Mouse (Mus musculus): ENCODE results near the gene Vps8. TPM values are rescaled to one million over a fixed set of nuclear protein-coding genes. Genes with fewer than 3 reads are reported as not detected.

The Vps8 gene
- polyA plus RNA-seq, 1 experiment from 2014 or later = 25.6 TPM

GRCm38 (mm10) chr16:21389316-21389715 is 33.6 kb upstream of the Vps8 start:
- Histone ChIP-seq H3K4me2 (no peak overlapping the region), H3K4me1 (peaks cover 21% of the 10 kb centered on the region), H3K27ac (no peak overlapping the region), H3K36me3 (ENCODE audit: poor library complexity, severe bottlenecking) (no peaks in the 10 kb centered on the region), H3K4me3 (no peak overlapping the region), H3K27me3 (no peaks in the 10 kb centered on the region), H3K9me3 (replicated peaks) (no peaks in the 10 kb centered on the region), H3K9ac (no peak overlapping the region)
- WGBS = 31% methylated on average over 3 of the region's 3 CpGs
- no peak for ATAC-seq

- no peak for ATAC-seq
- WGBS = 34% methylated on average over 5 of the region's 5 CpGs
These were observed 32.2 kb upstream of the Vps8 start for GRCm38 (mm10) chr16:21390744-21391143.

GRCm38 (mm10) chr16:21392099-21392498 is 30.8 kb upstream of the Vps8 start:
- Histone ChIP-seq H3K36me3 (ENCODE audit: poor library complexity, severe bottlenecking) (no peaks in the 10 kb centered on the region), H3K4me1 (peaks cover 24% of the 10 kb centered on the region), H3K27me3 (0 out of 2 replicates have a peak, but pooled peaks cover 4% of the 10 kb centered on the region), H3K27ac (peak overlapping the region; percentile 49), H3K9me3 (replicated peaks) (no peaks in the 10 kb centered on the region), H3K9ac (no peak overlapping the region), H3K4me2 (no peak overlapping the region), H3K4me3 (no peak overlapping the region)
- WGBS = 69% methylated on average over 6 of the region's 6 CpGs
- peak; percentile 4; the same call in 1 of the 2 replicates for ATAC-seq

More at GRCm38 (mm10) chr16:21390744-21391143, 32.2 kb upstream of the Vps8 start:
- no peaks in the 10 kb centered on the region for H3K9me3 ChIP-seq (replicated peaks)
- H3K4me2 ChIP-seq = no peak overlapping the region
- no peak overlapping the region for H3K4me3 ChIP-seq
- no peak overlapping the region for H3K27ac ChIP-seq
- H3K36me3 ChIP-seq (ENCODE audit: poor library complexity, severe bottlenecking) = no peaks in the 10 kb centered on the region
- H3K9ac ChIP-seq = no peak overlapping the region
- 0 out of 2 replicates have a peak, but pooled peaks cover 4% of the 10 kb centered on the region for H3K27me3 ChIP-seq
- H3K4me1 ChIP-seq = peaks cover 31% of the 10 kb centered on the region

GRCm38 (mm10) chr16:21392517-21393112 is 30.3 kb upstream of the Vps8 start:
- Histone ChIP-seq H3K27me3 (0 out of 2 replicates have a peak, but pooled peaks cover 4% of the 10 kb centered on the region), H3K9me3 (replicated peaks) (no peaks in the 10 kb centered on the region), H3K4me1 (peaks cover 29% of the 10 kb centered on the region), H3K9ac (no peak overlapping the region), H3K4me3 (no peak overlapping the region), H3K27ac (peak overlapping the region; percentile 49), H3K36me3 (ENCODE audit: poor library complexity, severe bottlenecking) (no peaks in the 10 kb centered on the region), H3K4me2 (no peak overlapping the region)
- ATAC-seq = peak; percentile 87
- whole genome bisulfite sequencing = 36% methylated on average over 9 of the region's 9 CpGs

- no peak overlapping the region for H3K4me2 ChIP-seq
- ATAC-seq = no peak
- no peak overlapping the region for H3K4me3 ChIP-seq
- H3K27ac ChIP-seq = no peak overlapping the region
- no peaks in the 10 kb centered on the region for H3K9me3 ChIP-seq (replicated peaks)
- H3K36me3 ChIP-seq (ENCODE audit: poor library complexity, severe bottlenecking) = no peaks in the 10 kb centered on the region
- no peak overlapping the region for H3K9ac ChIP-seq
- H3K27me3 ChIP-seq = 0 out of 2 replicates have a peak, but pooled peaks cover 4% of the 10 kb centered on the region
- 26% methylated on average over 7 of the region's 7 CpGs for WGBS
- H3K4me1 ChIP-seq = peaks cover 43% of the 10 kb centered on the region
These were observed 27.4 kb upstream of the Vps8 start for GRCm38 (mm10) chr16:21395546-21395945.

GRCm38 (mm10) chr16:21397681-21398080 is 25.2 kb upstream of the Vps8 start:
- Histone ChIP-seq H3K36me3 (ENCODE audit: poor library complexity, severe bottlenecking) (no peaks in the 10 kb centered on the region), H3K9ac (no peak overlapping the region), H3K27ac (no peak overlapping the region; the same call in 1 of the 2 replicates), H3K27me3 (0 out of 2 replicates have a peak, but pooled peaks cover 4% of the 10 kb centered on the region), H3K4me3 (no peak overlapping the region), H3K4me1 (peaks cover 31% of the 10 kb centered on the region), H3K4me2 (no peak overlapping the region), H3K9me3 (replicated peaks) (no peaks in the 10 kb centered on the region)
- WGBS = 44% methylated on average over 5 of the region's 5 CpGs
- no peak; the same call in 1 of the 2 replicates for ATAC-seq

GRCm38 (mm10) chr16:21398345-21399051 is 24.4 kb upstream of the Vps8 start:
- no peak overlapping the region for H3K9ac ChIP-seq
- H3K9me3 ChIP-seq (replicated peaks) = no peaks in the 10 kb centered on the region

GRCm38 (mm10) chr16:21399942-21400341 is 23.0 kb upstream of the Vps8 start:
- Histone ChIP-seq H3K4me2 (no peak overlapping the region), H3K9ac (no peak overlapping the region), H3K27me3 (no peaks in the 10 kb centered on the region), H3K9me3 (replicated peaks) (no peaks in the 10 kb centered on the region), H3K27ac (no peak overlapping the region), H3K4me3 (no peak overlapping the region), H3K4me1 (peaks cover 29% of the 10 kb centered on the region), H3K36me3 (ENCODE audit: poor library complexity, severe bottlenecking) (no peaks in the 10 kb centered on the region)
- ATAC-seq = no peak
- WGBS = 90% methylated on average over 4 of the region's 4 CpGs

More at GRCm38 (mm10) chr16:21398345-21399051, 24.4 kb upstream of the Vps8 start:
- H3K36me3 ChIP-seq (ENCODE audit: poor library complexity, severe bottlenecking) = no peaks in the 10 kb centered on the region
- H3K4me1 ChIP-seq = peaks cover 31% of the 10 kb centered on the region
- no peak overlapping the region for H3K4me3 ChIP-seq
- H3K4me2 ChIP-seq = peak overlapping the region; percentile 30
- 5% methylated on average over 8 of the region's 8 CpGs for WGBS
- peak overlapping the region; percentile 2; the same call in 1 of the 2 replicates for H3K27ac ChIP-seq
- ATAC-seq = peak; percentile 52; the same call in 1 of the 2 replicates
- H3K27me3 ChIP-seq = 0 out of 2 replicates have a peak, but pooled peaks cover 4% of the 10 kb centered on the region

GRCm38 (mm10) chr16:21402068-21402467 is 20.9 kb upstream of the Vps8 start:
- no peak overlapping the region for H3K4me2 ChIP-seq
- no peak overlapping the region for H3K4me3 ChIP-seq
- H3K36me3 ChIP-seq (ENCODE audit: poor library complexity, severe bottlenecking) = no peaks in the 10 kb centered on the region
- H3K27me3 ChIP-seq = no peaks in the 10 kb centered on the region
- H3K4me1 ChIP-seq = peaks cover 22% of the 10 kb centered on the region
- no peaks in the 10 kb centered on the region for H3K9me3 ChIP-seq (replicated peaks)
- H3K9ac ChIP-seq = no peak overlapping the region
- ATAC-seq = no peak
- WGBS = 82% methylated on average over 17 of the region's 17 CpGs
- H3K27ac ChIP-seq = no peak overlapping the region

GRCm38 (mm10) chr16:21403402-21403801 is 19.5 kb upstream of the Vps8 start:
- ATAC-seq = no peak
- Histone ChIP-seq H3K27ac (no peak overlapping the region), H3K9ac (no peak overlapping the region), H3K36me3 (ENCODE audit: poor library complexity, severe bottlenecking) (no peaks in the 10 kb centered on the region), H3K9me3 (replicated peaks) (no peaks in the 10 kb centered on the region), H3K4me1 (peaks cover 9% of the 10 kb centered on the region), H3K27me3 (no peaks in the 10 kb centered on the region), H3K4me2 (no peak overlapping the region), H3K4me3 (no peak overlapping the region)
- 97% methylated on average over 2 of the region's 2 CpGs for WGBS

- 62% methylated on average over 5 of the region's 5 CpGs for whole genome bisulfite sequencing
- no peak for ATAC-seq
- H3K27me3 ChIP-seq = no peaks in the 10 kb centered on the region
- H3K4me3 ChIP-seq = no peak overlapping the region
- no peaks in the 10 kb centered on the region for H3K9me3 ChIP-seq (replicated peaks)
- 0 out of 2 replicates have a peak, but pooled peaks cover 3% of the 10 kb centered on the region for H3K4me1 ChIP-seq
- H3K9ac ChIP-seq = no peak overlapping the region
- no peaks in the 10 kb centered on the region for H3K36me3 ChIP-seq (ENCODE audit: poor library complexity, severe bottlenecking)
- H3K4me2 ChIP-seq = no peak overlapping the region
- no peak overlapping the region for H3K27ac ChIP-seq
These were observed 18.3 kb upstream of the Vps8 start for GRCm38 (mm10) chr16:21404631-21405030.

- Histone ChIP-seq H3K4me1 (0 out of 2 replicates have a peak, but pooled peaks cover 3% of the 10 kb centered on the region), H3K9me3 (replicated peaks) (no peaks in the 10 kb centered on the region), H3K27ac (no peak overlapping the region), H3K4me2 (no peak overlapping the region), H3K27me3 (no peaks in the 10 kb centered on the region), H3K36me3 (ENCODE audit: poor library complexity, severe bottlenecking) (no peaks in the 10 kb centered on the region), H3K9ac (no peak overlapping the region), H3K4me3 (no peak overlapping the region)
- no peak for ATAC-seq
- 55% methylated on average over 6 of the region's 6 CpGs for WGBS
These were observed 17.5 kb upstream of the Vps8 start for GRCm38 (mm10) chr16:21405224-21405969.

Data from forebrain, embryonic 13.5 days (tissue).